Mouse (Mus musculus) brown adipose tissue, adult 24 weeks (tissue): ENCODE results near the gene Usp7. TPM values are rescaled to one million over a fixed set of nuclear protein-coding genes. Genes with fewer than 3 reads are reported as not detected.
"Not testable (repeated sequence)": the region's sequence is repeated elsewhere in the genome, so short reads cannot be mapped to it uniquely, and the experiment has no call there.

ENCODE experiments used
- H3K27ac ChIP-seq: fragments of 200-500 bp; replicated peaks from 2 replicates; pipeline ENCODE4 v1.5.1; 2012; ENCODE audit warnings: low read depth, mild to moderate bottlenecking, low read length
- H3K4me1 ChIP-seq: fragments of 200-500 bp; 2 replicates; pipeline ENCODE4 v1.6.1; 2012; ENCODE audit warnings: low read length, mixed read lengths; ENCODE audit not compliant: control insufficient read depth, insufficient read depth, insufficient read length
- H3K4me3 ChIP-seq: fragments of 200-500 bp; 2 replicates; pipeline ENCODE4 v1.5.1; 2012; ENCODE audit warnings: low read depth, mild to moderate bottlenecking, low read length, moderate library complexity; ENCODE audit not compliant: insufficient read depth
- polyA plus RNA-seq: library from polyadenylated mRNA; stranded (reverse); fragments of >200 nt; gene quantifications from 2 replicates; pipeline ENCODE4 v1.2.4, GENCODE M21; 2012; ENCODE audit not compliant: missing spikeins, insufficient read depth, insufficient read length

The Usp7 gene
- polyA plus RNA-seq, 1 experiment, result 38.0 TPM

DNA sequence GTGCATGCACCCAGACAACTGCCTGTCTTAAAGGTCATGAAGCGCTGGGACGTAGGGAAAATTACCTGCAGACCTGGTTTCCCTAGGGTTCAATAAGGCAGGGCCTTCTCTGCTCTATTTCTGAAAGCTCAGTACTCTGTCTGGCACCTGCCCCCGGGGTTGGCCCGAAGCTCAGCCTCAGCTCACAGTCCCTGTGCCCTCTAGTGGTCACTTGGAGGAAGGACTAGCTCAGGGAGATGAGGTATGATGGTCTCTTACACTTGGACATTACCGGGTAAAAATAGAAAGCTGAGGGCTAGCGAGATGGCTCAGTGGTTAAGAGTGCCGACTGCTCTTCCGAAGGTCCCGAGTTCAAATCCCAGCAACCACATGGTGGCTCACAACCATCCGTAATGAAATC is 23.0 kb downstream of the Usp7 start:
- Histone ChIP-seq H3K27ac (no peak overlapping the region), H3K4me1 (no peaks in the 10 kb centered on the region), H3K4me3 (no peak overlapping the region)

DNA sequence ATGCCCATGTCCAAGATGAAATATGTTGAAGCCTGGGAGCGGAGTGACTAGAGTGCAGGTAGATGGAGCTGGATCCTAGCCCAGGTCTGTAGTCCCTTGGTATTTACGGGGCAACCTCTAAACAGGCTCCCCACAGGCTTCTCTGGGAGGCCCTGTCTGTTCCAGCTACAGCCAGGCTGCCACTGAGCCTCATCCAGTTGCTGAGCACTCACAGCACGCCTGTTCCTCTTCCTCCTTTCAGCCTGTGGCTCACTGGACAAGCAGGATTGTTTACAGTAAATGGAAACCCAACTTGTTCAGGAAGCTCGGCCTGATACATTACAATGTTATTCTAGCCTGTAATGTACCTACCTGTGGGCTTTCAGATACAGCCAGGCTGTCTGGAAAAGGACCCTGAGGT is 23.5 kb downstream of the Usp7 start:
- Histone ChIP-seq H3K4me3 (no peak overlapping the region), H3K4me1 (no peaks in the 10 kb centered on the region), H3K27ac (no peak overlapping the region)

DNA sequence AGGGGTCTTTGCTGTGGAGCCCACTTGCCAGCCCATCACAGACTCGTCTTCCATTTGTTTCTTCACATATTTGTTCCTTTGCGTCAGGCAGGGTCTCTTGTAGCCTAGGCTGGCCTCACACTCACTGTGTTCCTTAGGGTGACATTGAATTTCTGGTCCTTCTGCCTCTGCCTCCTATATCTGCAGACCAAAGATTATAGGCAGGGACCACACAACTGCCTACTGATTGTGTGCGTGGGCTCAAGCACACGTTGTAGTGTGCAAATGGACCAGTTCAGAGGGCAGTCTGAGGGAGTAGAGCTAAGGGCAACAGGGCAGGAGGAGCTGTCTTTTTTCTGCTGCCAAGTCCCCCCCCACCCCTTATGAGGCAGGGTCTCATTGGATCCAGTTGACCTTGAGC is 24.0 kb downstream of the Usp7 start:
- Histone ChIP-seq H3K4me1 (no peaks in the 10 kb centered on the region), H3K4me3 (no peak overlapping the region), H3K27ac (no peak overlapping the region)

DNA sequence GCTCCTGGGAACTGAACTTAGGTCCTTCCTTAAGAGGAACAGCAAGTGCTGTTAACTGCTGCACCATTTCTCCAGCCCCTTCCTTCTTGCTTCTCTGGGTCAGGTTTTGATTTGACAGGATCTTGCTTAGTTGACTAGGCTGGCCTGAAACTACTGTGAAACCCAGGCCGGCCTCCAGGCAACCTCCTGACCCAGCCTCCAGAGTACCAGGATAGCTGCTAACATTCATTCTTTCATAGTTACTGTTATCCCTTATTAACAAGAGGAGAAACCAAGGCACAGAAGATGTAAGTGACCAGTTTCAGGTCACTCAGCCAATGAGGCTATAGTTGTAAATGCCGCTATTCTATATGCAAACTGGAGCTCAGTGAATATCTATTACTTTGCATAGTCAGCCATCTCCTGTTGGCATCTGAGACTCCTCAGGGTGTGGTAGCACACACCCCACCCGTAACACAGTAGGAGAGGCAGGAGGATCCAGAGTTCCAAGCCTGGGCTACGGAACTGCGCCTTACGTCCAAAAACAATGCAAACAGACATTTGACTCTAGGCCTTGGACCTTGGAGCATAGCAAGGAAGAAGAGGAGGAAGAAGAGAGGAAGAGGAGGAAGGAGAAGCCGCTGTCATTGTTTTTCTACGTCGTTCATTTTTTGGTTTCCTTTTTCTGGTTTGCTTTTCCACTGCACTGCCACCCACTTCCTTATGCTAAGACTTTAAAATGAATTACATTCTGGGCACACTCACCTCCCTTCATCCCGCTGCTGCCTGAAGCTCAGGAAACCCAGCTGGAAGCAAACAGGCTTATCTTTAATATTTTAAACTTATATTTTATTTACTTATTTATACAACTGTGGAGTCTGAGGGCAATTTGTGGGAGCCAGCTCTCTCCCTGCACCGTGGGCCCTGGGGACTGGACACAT is 24.7 kb downstream of the Usp7 start:
- Histone ChIP-seq H3K4me3 (no peak overlapping the region), H3K4me1 (no peaks in the 10 kb centered on the region), H3K27ac (no peak overlapping the region)

DNA sequence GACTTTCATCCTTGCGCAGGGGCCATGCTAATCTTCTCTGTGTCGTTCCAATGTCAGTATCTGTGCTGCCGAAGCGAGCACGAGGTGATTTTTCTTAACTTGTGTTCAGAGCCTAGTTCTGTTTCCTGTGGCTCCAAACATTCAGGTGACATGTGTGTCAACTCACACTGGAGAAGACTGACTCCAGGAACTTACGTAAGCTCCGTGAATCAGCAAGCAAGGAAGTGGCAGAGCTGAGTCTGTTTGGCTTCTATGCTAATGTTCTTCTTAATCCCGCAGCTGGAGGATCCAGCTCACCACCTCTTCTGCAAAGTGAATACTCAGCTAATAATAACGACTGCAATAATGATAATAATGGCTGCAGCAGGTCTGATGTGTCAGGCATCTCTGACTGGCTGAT is 25.9 kb downstream of the Usp7 start:
- Histone ChIP-seq H3K4me1 (no peaks in the 10 kb centered on the region), H3K27ac (no peak overlapping the region), H3K4me3 (no peak overlapping the region)

DNA sequence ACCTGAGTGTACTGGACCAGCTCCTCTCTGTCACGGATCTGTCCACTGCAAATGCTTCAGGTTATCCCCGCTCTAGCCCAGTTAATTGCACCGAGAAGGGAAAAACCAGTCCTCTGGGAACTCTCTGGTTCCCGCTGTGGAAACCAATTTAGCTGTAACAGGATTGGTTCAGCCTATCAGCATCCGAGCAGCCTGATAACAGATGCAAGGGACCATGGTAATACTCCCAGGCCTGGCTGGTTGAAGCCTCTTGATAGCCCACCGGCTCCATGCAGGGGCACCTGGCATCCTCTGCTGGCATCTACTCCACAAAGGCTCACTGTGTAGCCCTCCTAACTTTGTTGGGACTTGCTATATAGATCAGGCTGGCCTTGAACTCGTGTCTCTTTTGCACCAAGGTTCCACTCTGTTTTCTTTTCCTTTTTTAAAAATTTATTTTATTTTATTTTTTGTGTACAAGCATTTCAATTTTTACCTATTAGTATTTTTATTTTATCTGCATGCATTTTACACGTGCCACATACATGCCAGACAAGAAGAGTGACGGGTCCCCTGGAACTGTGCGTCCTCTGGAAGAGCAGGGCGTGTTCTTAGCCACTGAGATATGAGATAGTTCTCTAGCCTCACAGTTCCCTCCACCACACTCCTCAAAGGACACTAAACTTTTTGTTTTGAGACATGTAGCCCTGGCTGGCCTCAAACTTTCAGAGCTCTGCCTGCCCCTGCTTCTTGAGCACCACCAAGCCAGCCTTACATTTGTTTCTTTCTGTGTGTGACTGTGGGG is 27.8 kb downstream of the Usp7 start:
- H3K27ac ChIP-seq, result no peak overlapping the region

DNA sequence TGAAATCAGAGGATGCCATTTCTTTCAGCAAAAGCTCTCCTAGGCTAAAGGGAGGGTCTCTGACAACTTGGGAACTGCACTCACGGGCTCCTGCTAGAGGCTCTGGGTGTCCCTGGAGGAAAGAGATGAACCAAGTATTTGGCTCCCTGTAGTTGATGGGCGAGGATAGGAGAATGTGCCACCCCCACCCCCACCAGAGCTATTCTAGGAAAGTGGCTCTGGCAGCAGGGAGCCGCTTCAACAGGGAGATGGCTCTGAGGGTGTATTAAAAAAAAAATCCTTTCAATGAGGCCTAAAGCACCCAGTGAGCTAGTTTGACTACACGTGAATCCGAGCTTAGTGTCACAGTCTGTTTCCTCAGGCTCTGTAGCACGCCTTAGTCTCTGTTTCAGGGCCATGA is 29.1 kb downstream of the Usp7 start:
- no peaks in the 10 kb centered on the region for H3K4me1 ChIP-seq
- H3K4me3 ChIP-seq, result no peak overlapping the region
- H3K27ac ChIP-seq, result no peak overlapping the region

More for the DNA sequence above, 27.8 kb downstream of the Usp7 start:
- H3K4me3 ChIP-seq, result no peak overlapping the region
- H3K4me1 ChIP-seq, result no peaks in the 10 kb centered on the region

DNA sequence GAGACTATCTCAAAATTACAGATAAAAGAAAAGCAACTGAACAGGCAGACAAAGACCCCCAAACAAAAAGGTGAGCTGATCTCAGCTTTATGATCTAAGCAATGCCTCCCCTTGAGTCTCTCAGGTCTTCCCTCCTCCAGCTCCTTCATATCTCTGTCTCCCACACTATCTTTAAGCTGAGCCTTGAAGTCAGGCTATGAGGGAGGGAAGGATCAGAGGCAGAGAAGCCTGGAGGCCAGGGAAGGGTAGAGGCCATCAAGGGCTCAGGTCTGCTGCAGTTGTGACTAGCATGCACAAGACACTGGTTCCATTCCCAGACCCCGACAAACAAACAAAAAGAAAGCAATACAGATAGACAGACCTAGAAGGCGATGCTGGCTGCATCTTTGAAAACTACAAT is 30.2 kb downstream of the Usp7 start:
- no peaks in the 10 kb centered on the region for H3K4me1 ChIP-seq
- H3K27ac ChIP-seq, result no peak overlapping the region
- no peak overlapping the region for H3K4me3 ChIP-seq

DNA sequence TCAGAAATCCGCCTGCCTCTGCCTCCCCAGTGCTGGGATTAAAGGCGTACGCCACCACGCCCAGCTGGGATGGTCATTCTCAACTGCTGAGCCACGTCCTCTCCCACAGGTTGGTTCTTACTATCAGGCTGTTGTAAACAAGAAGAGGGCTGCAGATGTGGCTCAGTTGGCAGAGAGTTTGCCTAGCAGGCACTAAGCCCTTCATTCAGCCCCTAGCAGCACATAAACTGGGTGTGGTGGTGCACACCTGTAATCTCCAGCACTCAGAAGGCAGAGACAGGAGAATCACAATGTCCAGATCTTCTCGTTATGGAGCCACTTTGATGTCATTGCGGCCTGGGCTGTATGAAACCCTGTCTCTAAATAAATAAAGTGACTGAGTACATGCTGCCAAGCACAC is 31.1 kb downstream of the Usp7 start:
- H3K27ac ChIP-seq, result no peak overlapping the region
- H3K4me3 ChIP-seq, result no peak overlapping the region
- no peaks in the 10 kb centered on the region for H3K4me1 ChIP-seq

DNA sequence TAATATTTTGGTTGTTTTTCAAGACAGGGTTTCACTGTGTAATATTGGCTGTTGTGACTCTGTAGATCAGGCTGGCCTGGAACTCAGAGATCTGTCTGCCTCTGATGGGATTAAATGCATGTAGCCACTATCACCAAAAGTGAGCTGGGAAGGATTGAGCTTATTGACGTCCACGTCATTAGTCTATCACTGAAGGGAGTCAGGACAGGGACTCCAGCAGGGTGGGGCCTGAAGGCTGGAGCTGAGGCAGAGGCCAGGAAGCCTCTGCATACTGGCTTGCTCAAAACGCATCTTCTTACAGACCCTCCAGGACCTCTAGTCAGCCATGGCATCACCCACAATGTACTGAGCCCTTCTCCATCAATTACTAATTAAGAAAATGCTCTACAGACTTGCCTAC is 33.1 kb downstream of the Usp7 start:
- Histone ChIP-seq H3K27ac (no peak overlapping the region), H3K4me1 (no peaks in the 10 kb centered on the region), H3K4me3 (no peak overlapping the region)

DNA sequence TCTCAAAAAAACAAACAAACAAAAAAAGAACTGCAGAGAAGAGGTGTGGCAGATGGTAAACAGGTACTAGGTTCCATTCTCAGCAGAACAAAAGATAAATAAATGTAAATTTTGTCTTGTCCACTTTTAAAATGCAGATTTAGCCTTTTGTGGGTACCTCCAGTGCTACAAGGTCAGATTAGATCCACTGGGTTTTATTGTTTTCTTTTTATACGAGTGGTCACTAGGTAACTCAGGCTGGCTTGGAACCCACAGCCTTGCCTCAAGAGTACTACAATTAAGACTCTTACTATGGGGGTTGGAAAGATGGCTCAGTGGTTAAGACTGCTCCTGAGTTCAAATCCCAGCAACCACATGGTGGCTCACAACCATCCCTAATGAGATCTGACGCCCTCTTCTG is 33.9 kb downstream of the Usp7 start:
- Histone ChIP-seq H3K4me1 (no peaks in the 10 kb centered on the region), H3K27ac (no peak overlapping the region), H3K4me3 (no peak overlapping the region)

DNA sequence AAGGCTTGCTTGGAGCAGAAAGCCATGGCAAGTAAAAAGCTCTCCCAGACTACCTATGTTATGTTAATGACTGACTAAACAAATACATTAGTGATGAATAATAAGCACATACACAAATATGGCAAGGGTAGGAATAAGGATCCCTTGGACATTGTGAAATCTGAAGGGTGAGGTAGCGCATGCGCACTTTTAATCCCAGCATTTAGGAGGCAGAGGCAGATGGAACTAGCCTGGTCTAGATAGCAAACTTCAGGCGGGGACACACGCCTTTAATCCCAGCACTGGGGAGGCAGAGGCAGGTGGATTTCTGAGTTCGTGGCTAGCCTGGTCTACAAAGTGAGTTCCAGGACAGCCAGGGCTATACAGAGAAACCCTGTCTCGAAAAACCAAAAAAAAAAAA is 34.5 kb downstream of the Usp7 start:
- not testable (repeated sequence) for H3K4me3 ChIP-seq, H3K4me1 ChIP-seq, H3K27ac ChIP-seq

DNA sequence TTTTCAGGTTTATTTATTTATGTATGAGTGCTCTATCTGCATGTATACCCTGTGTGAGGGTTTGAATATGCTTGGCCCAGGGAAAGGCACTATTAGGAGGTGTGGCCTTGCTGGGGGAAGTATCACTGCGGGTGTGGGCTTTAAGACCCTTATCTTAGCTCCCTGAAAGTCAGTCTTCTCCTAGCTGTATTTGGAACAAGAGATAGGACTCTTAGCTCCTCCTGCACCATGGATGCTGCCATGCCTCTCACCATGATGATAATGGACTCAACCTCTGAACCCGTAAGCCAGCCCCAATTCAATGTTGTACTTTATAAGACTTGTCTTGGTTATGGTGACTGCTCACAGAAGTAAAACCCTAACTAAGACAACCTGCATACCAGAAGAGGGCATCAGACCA is 39.8 kb downstream of the Usp7 start:
- H3K4me1 ChIP-seq, result no peaks in the 10 kb centered on the region
- no peak overlapping the region for H3K4me3 ChIP-seq
- no peak overlapping the region for H3K27ac ChIP-seq

DNA sequence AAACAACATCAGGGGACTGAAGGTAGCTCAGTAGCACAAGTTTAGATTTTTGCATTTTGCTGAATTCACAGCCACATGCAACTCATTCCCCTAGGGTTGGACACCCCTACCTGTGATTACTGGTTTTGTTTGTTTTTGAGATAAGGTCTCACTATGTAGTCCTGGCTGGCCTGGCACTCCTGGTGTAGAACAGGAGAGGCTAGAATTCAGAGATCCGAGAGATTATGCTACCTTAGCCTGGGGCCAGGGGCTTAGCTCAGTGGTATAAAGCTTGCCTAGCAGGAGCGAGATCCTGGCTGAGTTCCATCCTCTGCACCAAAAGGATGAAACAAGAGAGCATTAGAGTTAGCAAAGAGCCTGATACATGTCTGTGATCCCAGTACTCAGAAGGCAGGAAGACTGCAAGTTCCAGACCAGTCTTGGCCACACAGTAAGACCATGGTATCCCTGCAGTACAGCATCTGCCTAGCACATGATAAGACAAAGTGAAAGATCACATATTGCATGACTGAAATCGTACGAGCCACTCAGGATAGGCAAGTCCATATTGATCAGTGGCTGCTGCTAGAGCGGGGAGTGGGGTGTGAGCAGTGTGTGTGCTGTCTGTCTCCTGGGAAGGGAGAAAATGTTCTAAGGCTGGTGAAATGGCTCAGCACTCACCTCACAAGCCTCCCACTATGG is 40.4 kb downstream of the Usp7 start:
- Histone ChIP-seq H3K4me3 (no peak overlapping the region), H3K4me1 (no peaks in the 10 kb centered on the region), H3K27ac (no peak overlapping the region)

DNA sequence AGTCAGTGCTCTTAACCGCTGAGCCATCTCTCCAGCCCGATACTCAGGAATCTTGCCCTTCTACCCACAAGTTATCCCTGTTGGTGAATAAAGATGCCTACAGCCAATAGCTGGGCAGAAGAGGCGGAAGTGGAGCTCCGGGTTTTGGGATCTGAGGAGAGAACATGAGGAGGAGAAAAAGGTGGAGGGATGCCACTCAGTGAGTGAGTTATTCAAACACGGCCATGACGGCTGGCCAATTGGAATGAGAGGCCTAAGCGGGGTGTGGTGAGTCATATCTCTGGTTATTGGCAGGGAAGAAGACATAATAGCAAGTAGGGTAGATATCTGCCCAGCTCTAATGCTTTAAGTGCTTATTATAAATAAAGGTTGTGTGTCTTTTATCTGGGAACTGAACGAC is 43.2 kb downstream of the Usp7 start:
- Histone ChIP-seq H3K27ac (no peak overlapping the region), H3K4me3 (no peak overlapping the region), H3K4me1 (no peaks in the 10 kb centered on the region)
